ENCODE assay signal across 10 mouse cellular contexts in the genomic region with DNA sequence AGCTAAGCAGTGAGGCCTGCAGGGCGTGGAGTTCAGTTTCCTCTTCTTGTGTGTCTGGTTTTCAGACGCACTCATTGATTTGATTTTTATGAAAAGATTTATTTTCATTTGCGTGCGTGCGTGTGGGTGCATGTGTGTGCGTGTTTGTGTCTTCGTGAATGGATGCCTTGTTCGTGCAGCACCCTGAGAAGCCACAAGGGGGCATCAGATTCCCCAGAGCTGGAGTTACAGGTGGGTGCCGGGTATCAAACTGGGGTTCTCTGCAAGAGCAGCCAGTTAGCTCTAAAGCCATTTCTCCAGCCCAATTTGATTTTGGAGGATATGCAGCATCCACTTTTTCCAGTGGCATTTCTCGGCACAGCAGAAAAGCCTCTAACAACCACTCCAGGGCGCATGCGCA.
"Had no signal": no experiment of that assay in that cellular context is flagged by ENCODE, and none has a peak within 500 bp of the region (broad histone marks: within the 10 kb centered on the region; RNA-seq: fewer than 3 reads in every experiment).

No protein-coding gene starts in this region.

- H3K4me1 ChIP-seq: limb, embryonic 10.5 days; limb, embryonic 13.5 days; liver, embryonic 13.5 days; midbrain, embryonic 13.5 days had no signal

- ATAC-seq: lung, postnatal 0 days; midbrain, embryonic 13.5 days; midbrain, embryonic 16.5 days had no signal

- H3K4me3 ChIP-seq: limb, embryonic 10.5 days; limb, embryonic 13.5 days; liver, embryonic 13.5 days; midbrain, embryonic 13.5 days had no signal

- H3K9ac ChIP-seq: limb, embryonic 13.5 days; liver, embryonic 13.5 days; lung, embryonic 14.5 days; midbrain, embryonic 13.5 days had no signal

- H3K4me2 ChIP-seq: limb, embryonic 13.5 days; liver, embryonic 13.5 days; lung, embryonic 14.5 days; midbrain, embryonic 13.5 days had no signal

- H3K27me3 ChIP-seq: limb, embryonic 13.5 days; liver, embryonic 13.5 days; midbrain, embryonic 13.5 days had no signal

- H3K9me3 ChIP-seq: limb, embryonic 10.5 days; limb, embryonic 13.5 days; midbrain, embryonic 13.5 days had no signal

- H3K36me3 ChIP-seq: limb, embryonic 10.5 days; limb, embryonic 13.5 days; liver, embryonic 13.5 days; midbrain, embryonic 13.5 days had no signal

- DNase-seq: kidney, postnatal 14 days; liver; liver, embryonic 13.5 days had no signal

- H3K27ac ChIP-seq: limb, embryonic 10.5 days; limb, embryonic 13.5 days; liver, embryonic 13.5 days; macrophage; midbrain, embryonic 13.5 days had no signal
